Mouse (Mus musculus): ENCODE data around the gene Gm3147.
"Not testable (repeated sequence)": the region's sequence is repeated elsewhere in the genome, so short reads cannot be mapped to it uniquely, and the experiment has no call there.

Gm3147 gene

DNA sequence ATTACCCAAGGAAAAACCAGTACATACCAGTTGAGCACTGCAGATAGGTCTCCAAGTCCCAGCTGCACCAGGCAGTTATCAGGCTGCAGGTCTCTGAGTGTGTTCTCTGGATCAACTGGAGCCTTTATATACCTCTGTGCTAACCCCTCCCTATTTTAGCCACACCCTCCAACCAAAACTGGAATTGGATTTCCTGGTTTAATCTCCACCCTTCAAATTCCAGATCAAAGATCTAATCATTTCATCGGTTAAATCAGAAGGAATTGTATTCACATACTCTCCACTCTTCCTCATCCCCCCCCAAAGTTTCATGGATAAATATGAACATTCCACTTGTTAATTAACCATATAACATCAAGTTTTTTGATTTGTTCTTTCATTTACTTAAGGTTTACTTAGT lies at the start of gene Gm3147:
Gene Gm3147, minus strand, starts transcription at position 101 of the 400 bp plus-strand sequence.
- DNase-seq: not testable (repeated sequence)

DNA sequence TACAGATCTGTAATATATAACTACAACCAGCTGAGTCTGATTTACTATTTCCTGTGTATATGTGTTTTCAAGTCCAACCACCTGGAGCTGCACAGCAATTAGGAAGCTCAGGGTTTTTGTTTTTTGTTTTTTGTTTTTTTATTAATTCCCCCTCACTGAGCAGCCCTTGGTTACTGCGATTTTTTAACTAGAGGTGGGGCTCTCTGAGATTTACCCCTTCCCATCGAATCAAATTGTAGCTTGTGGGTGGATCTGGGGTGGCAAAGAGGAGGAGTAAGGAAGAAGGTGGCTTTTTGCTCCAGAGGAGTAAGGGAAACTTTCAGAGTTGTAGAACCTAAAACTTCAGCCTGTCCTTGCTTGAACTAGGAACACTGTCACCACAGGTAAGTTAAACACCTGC lies 31.9 kb upstream of the Gm3147 start, which contains the start of gene Gm6205:
Gene Gm6205, plus strand, starts transcription at position 301 of the 400 bp plus-strand sequence.
- not testable (repeated sequence) for DNase-seq

DNA sequence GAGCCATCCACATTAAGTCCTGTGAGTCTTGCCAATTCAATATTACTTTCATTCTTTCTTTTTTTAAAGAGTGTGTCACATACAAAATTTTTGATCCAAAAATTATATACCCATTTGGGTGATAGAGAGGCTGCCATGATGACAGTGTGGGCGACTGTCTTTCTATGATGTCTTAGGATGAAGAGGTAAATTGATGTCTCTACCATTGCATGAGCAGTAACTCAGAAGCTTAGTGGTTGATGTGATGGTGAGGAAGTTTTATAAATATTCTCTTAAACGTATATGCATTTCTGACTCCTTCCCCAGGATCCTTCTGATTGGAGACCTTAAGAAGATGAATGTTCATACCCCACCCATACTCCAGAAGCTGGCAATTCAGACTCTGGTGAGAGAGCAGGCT lies 7.5 kb upstream of the Gm3147 start, which contains the start of gene Gm6509:
Gene Gm6509, plus strand, starts transcription at position 301 of the 400 bp plus-strand sequence.
- not testable (repeated sequence) for DNase-seq

All from B cell, adult 2 months (primary cell).